Mouse (Mus musculus) kidney, adult 2 months (tissue): ENCODE data around the gene Tas1r3. TPM values are rescaled to one million over a fixed set of nuclear protein-coding genes. Genes with fewer than 3 reads are reported as not detected.

Experiments
- DNase-seq: peaks from one replicate; pipeline ENCODE4 v3.0.0; 2021
- H3K27ac ChIP-seq: fragments of 200-500 bp; 2 replicates; pipeline ENCODE4 v1.5.1; 2012; ENCODE audit warnings: low read depth, low read length, control low read depth, inconsistent platforms; ENCODE audit not compliant: insufficient read depth
- H3K27me3 ChIP-seq: fragments of 200-500 bp; replicated peaks from 2 replicates; pipeline ENCODE4 v1.6.1; 2012; ENCODE audit warnings: mild to moderate bottlenecking, moderate library complexity, low read length, inconsistent platforms; ENCODE audit not compliant: control insufficient read depth, insufficient read depth
- H3K36me3 ChIP-seq: fragments of 200-500 bp; 2 replicates; pipeline ENCODE4 v1.6.1; 2012; ENCODE audit warnings: mild to moderate bottlenecking, moderate library complexity, low read length, inconsistent platforms; ENCODE audit not compliant: control insufficient read depth, insufficient read depth
- H3K4me1 ChIP-seq: fragments of 200-500 bp; 2 replicates; pipeline ENCODE4 v1.6.1; 2011; ENCODE audit warnings: low read length; ENCODE audit not compliant: control insufficient read depth, insufficient read depth
- H3K4me3 ChIP-seq: fragments of 200-500 bp; 2 replicates; pipeline ENCODE4 v1.5.1; 2011; ENCODE audit warnings: mild to moderate bottlenecking, low read depth, low read length, control low read depth; ENCODE audit not compliant: insufficient read depth
- CTCF ChIP-seq: fragments of 200-500 bp; conservative IDR thresholded peaks from 2 replicates; pipeline ENCODE4 v1.5.1; 2011; ENCODE audit warnings: low read depth, mild to moderate bottlenecking, control low read depth, low read length, moderate library complexity, mixed read lengths; ENCODE audit not compliant: insufficient read depth, insufficient read length
- POLR2A ChIP-seq: fragments of 200-500 bp; IDR thresholded peaks from one replicate; pipeline ENCODE4 v1.6.1; 2011; ENCODE audit warnings: low read depth, low read length, control low read depth
- WGBS: fragments of 180-500 bp; shearing (Covaris S2); methylation state at CpG from one replicate; pipeline ENCODE4 v1.1.7; 2018; 5-methylcytosine and 5-hydroxymethylcytosine counted together
- polyA plus RNA-seq: library from polyadenylated mRNA; depleted of rRNA; stranded (reverse); fragments of >200 nt; gene quantifications from 2 replicates; pipeline ENCODE4 v1.2.3, GENCODE M21; 2012

The Tas1r3 gene
- polyA plus RNA-seq, 1 experiment: 0.64 TPM

DNA sequence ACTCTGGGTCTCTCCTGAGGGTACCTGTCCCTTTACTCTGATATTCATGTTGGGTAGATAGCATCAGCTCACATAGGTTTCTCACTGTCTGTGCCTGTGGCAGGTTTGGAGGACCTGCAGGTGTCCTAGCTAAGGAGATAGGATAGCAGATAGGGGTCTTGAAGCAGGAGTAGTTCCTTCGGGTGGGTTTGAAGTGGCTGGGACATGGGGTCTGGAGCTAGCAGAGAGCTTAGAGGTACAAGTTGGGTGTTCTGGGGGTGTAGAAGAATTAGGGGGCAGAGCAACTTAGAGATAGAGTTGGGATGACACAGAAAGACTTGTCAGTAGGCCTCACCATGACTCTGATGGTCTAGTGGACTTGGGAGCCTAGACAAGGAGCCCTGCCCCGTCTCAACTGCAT is 13.8 kb downstream of the Tas1r3 start:
- DNase-seq: no peak
- peaks cover 38% of the 10 kb centered on the region for H3K4me1 ChIP-seq
- TF ChIP-seq CTCF (no peak), POLR2A (no peak)
- no peaks in the 10 kb centered on the region for H3K36me3 ChIP-seq
- 64% methylated on average over 2 of the region's 2 CpGs for WGBS
- no peaks in the 10 kb centered on the region for H3K27me3 ChIP-seq
- peak overlapping the region; percentile 20; the same call in 1 of the 2 replicates for H3K27ac ChIP-seq
- no peak overlapping the region for H3K4me3 ChIP-seq

DNA sequence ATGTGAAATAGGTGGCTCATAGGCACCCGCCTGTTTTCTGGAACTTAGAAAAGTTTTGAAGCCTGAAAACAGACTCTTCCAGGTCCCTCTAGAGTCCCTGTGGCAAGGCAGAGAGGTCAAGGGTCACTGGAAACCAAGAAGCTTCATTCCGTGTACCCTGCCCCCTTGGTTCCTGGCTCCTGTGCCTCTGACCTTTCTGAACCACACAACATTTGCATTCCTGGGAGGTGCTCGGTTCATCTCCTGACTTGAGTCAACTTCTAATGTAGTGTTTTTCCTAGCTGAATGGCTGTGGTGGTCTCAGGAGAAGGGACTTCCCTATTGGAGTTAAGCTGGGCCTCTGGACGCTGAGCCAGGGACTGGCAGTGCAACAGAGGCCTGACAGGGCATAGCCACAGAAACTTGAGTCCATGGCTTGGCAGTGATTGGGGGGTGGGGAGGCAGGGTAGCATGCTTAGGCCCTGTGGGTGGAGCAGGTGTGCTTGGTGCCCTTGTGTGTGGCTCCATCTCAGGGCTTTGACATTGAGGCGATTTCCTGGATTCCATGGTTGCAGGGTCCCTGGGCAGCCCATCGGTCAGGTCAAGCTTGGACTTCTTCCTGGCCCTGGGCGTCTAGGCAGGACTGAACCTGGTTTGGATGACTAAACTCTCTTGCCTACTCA is 14.6 kb downstream of the Tas1r3 start:
- peaks cover 38% of the 10 kb centered on the region for H3K4me1 ChIP-seq
- H3K4me3 ChIP-seq: peak overlapping the region; percentile 76
- no peaks in the 10 kb centered on the region for H3K36me3 ChIP-seq
- peak; percentile 91 for DNase-seq
- no peaks in the 10 kb centered on the region for H3K27me3 ChIP-seq
- peak overlapping the region; percentile 57 for H3K27ac ChIP-seq
- 36% methylated on average over 7 of the region's 7 CpGs for WGBS
- TF ChIP-seq POLR2A (no peak), CTCF (no peak)

DNA sequence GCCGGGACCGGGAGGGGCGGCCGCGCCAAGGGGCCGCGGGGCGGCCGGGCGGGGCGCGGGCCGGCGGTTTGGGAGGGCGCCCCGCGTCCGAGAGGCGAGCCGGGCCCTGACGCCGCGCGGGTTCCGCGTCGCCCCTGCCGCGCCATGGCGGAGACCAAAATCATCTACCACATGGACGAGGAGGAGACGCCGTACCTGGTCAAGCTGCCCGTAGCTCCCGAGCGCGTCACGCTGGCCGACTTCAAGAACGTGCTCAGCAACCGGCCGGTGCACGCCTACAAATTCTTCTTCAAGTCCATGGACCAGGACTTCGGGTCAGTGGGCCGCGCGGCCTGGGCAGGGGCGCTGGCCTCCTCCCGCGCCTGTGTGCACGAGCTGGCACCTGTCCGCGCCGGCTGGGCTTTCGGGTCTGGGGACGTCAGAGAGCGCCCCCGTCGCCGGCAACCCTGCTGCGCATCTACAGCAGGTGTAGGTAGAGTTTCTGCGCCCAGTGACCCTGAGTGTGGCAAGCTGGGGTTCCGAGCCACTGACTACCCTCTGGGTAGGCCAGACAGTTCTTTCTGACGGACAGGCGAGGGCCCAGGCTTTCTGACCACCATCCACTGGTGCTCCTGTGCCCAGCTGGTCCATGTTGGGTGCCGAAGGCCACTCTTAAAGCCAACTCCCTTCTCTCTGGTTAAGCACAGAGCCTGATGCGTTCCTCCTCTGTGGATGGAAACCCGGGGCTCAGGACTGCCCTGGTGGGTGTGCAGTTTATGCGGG is 15.4 kb downstream of the Tas1r3 start:
- peak overlapping the region; percentile 57 for H3K27ac ChIP-seq
- peak overlapping the region; percentile 76 for H3K4me3 ChIP-seq
- TF ChIP-seq CTCF: no peak
- no peak for TF ChIP-seq POLR2A
- H3K27me3 ChIP-seq: no peaks in the 10 kb centered on the region
- DNase-seq: peak; percentile 72
- no peaks in the 10 kb centered on the region for H3K36me3 ChIP-seq
- peaks cover 41% of the 10 kb centered on the region for H3K4me1 ChIP-seq
- WGBS: under 1% methylated on average over 68 of the region's 69 CpGs

DNA sequence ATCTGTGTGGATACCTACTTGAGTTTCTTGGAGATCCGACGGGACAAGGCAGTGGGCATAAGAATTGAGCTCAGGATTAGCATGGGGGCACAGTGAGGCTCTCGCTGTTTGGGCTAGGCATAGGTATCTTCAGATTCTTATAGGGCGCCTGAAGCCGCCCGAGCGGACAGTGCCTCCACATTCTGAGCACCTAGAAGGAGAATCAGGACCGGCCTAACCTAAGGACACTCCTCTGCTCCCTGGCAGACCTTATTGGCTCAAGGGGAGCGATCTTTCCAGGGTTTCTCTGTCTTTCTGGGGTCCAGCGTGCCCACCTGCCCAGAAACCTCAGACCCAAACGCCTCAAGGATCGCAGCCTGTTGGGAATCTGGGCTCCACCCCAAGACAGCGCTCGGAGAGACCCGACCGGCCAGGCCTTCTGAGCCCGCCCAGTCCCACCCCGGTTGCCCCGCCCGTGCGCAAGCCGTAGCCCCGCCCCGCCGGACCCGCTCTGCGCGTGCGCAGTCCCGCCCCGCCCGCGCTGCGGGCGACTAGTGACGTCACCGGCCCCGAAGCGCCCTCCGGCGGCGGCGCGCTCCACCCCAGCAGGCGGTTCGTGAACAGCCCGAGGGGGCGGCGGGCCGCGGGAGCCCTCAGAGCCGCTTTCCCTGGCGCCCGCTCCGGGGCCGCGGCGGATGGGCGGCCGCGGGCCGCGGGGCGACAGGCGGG is 16.1 kb downstream of the Tas1r3 start, which contains the start of gene Dvl1:
Dvl1 (plus strand) TSS at position 532 of the 708 bp plus-strand sequence.
- Histone ChIP-seq H3K4me1 (peaks cover 38% of the 10 kb centered on the region), H3K4me3 (peak within 1 kb of the TSS; percentile 76), H3K27ac (peak within 1 kb of the TSS; percentile 61), H3K27me3 (no peaks in the 10 kb centered on the region), H3K36me3 (no peaks in the 10 kb centered on the region)
- DNase-seq: peak; percentile 95
- TF ChIP-seq POLR2A (peak; percentile 23), CTCF (peak; percentile 28; the same call in 1 of the 2 replicates)
- WGBS: 3% methylated on average over 63 of the region's 65 CpGs

DNA sequence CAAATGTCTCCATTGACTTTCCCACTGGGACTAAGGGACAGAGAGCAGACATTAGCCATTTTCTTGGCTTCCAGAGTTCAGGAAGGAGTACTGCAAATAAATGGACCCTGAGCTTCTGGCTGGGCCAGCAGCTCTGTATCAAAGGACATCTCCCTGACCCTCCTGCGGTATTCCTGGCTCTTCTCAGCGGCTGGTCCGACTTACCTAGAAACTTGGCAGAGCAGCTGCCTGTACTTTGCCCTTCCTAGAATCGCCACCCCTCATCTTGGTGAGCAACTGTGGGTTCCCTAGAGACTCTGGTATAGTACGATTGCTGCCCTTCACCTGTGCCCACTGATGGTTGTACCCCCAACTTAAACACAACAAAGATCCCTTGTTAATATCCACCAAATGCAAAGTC is 19.9 kb downstream of the Tas1r3 start:
- H3K4me1 ChIP-seq: peaks cover 19% of the 10 kb centered on the region
- H3K4me3 ChIP-seq: no peak overlapping the region
- H3K27me3 ChIP-seq: no peaks in the 10 kb centered on the region
- WGBS: 60% methylated on average over 5 of the region's 5 CpGs
- no peaks in the 10 kb centered on the region for H3K36me3 ChIP-seq
- peak; percentile 89 for DNase-seq
- H3K27ac ChIP-seq: no peak overlapping the region
- TF ChIP-seq CTCF (no peak), POLR2A (no peak)

DNA sequence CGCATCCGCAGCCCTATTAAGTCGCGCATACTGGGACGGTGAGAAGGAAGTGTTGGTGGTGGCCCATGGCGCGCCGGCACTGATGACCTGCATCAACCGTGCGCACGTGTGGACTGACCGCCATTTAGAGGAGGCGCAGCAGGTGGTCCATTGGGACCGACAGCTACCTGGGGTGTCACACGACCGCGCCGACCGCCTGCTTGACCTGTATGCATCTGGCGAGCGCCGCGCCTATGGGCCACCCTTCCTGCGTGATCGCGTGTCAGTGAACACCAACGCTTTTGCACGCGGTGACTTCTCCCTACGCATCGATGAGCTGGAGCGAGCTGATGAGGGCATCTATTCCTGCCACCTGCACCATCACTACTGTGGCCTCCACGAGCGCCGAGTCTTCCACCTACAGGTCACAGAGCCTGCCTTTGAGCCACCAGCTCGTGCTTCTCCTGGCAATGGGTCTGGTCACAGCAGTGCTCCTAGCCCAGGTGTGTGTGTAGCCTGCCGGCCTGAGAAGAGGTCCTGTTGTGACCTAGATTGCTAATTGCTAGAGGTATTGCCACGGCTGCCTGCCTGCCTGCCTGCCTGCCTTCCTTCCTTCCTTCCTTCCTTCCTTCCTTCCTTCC is 21.4 kb downstream of the Tas1r3 start:
- peaks cover 19% of the 10 kb centered on the region for H3K4me1 ChIP-seq
- no peak for DNase-seq
- TF ChIP-seq CTCF: no peak
- no peak for TF ChIP-seq POLR2A
- no peaks in the 10 kb centered on the region for H3K27me3 ChIP-seq
- WGBS: 58% methylated on average over 38 of the region's 38 CpGs
- H3K36me3 ChIP-seq: no peaks in the 10 kb centered on the region
- H3K4me3 ChIP-seq: peak overlapping the region; percentile 73; the same call in 1 of the 2 replicates
- H3K27ac ChIP-seq: no peak overlapping the region
